Mouse (Mus musculus) kidney, embryonic 16.5 days (tissue): ENCODE results near the gene Abca8a. TPM values are rescaled to one million over a fixed set of nuclear protein-coding genes. Genes with fewer than 3 reads are reported as not detected.
"Not testable (repeated sequence)": the region's sequence is repeated elsewhere in the genome, so short reads cannot be mapped to it uniquely, and the experiment has no call there.

Experiments
- ATAC-seq: fragments of 200-750 bp; cut with Nextera tagmentation; 2 replicates; pipeline ENCODE4 v1.8.0; 2017; ENCODE audit warnings: moderate TSS enrichment; ENCODE audit not compliant: low FRiP score, low TSS enrichment
- H3K27ac ChIP-seq: fragments of 300-500 bp; sonication (generic); 2 replicates; pipeline ENCODE4 v1.5.1; 2014; ENCODE audit warnings: low read length
- H3K27me3 ChIP-seq: fragments of 300-500 bp; sonication (generic); 2 replicates; pipeline ENCODE4 v1.6.1; 2014; ENCODE audit warnings: low read length, control low read depth, mixed read lengths; ENCODE audit not compliant: insufficient read depth
- H3K36me3 ChIP-seq: fragments of 300-500 bp; sonication (generic); 2 replicates; pipeline ENCODE4 v1.6.1; 2014; ENCODE audit warnings: low read length, control low read depth, mixed read lengths; ENCODE audit not compliant: insufficient read depth
- H3K4me1 ChIP-seq: fragments of 300-500 bp; sonication (generic); 2 replicates; pipeline ENCODE4 v1.6.1; 2014; ENCODE audit warnings: low read length, control low read depth, mixed read lengths; ENCODE audit not compliant: insufficient read depth
- H3K4me2 ChIP-seq: fragments of 300-500 bp; sonication (generic); replicated peaks from 2 replicates; pipeline ENCODE4 v1.6.1; 2014; ENCODE audit warnings: low read depth, low read length
- H3K4me3 ChIP-seq: fragments of 300-500 bp; sonication (generic); 2 replicates; pipeline ENCODE4 v1.5.1; 2014; ENCODE audit warnings: mild to moderate bottlenecking, low read length
- H3K9ac ChIP-seq: fragments of 300-500 bp; sonication (generic); replicated peaks from 2 replicates; pipeline ENCODE4 v1.6.1; 2014; ENCODE audit warnings: low read length
- H3K9me3 ChIP-seq: fragments of 300-500 bp; sonication (generic); 2 replicates; pipeline ENCODE4 v1.6.1; 2016; ENCODE audit warnings: low read length, control low read depth
- WGBS: fragments of 180-500 bp; shearing (Covaris S2); extraction: QIAGEN DNeasy Blood & Tissue Kit; methylation state at CpG from one replicate; pipeline ENCODE4 v1.1.7; 2014; 5-methylcytosine and 5-hydroxymethylcytosine counted together
- polyA plus RNA-seq: library from polyadenylated mRNA; unstranded; fragments of >200 nt; fragmentation: Nextera tagmentation; extraction: Ambion mirVana; gene quantifications from 2 replicates; pipeline ENCODE4 v1.2.1, GENCODE M21; 2015

Gene Abca8a
- polyA plus RNA-seq, 1 experiment from 2014 or later: 0.62 TPM

- ATAC-seq: no peak
- H3K27ac ChIP-seq: no peak overlapping the region
- H3K4me1 ChIP-seq: peaks cover 7% of the 10 kb centered on the region; the same call in 1 of the 2 replicates
- H3K4me2 ChIP-seq: no peak overlapping the region
- H3K9me3 ChIP-seq: no peaks in the 10 kb centered on the region
- H3K27me3 ChIP-seq: no peaks in the 10 kb centered on the region
- H3K36me3 ChIP-seq: no peaks in the 10 kb centered on the region
- 77% methylated on average over 3 of the region's 3 CpGs for WGBS
- no peak overlapping the region for H3K9ac ChIP-seq
- no peak overlapping the region for H3K4me3 ChIP-seq
These were observed 104.5 kb downstream of the Abca8a start for GRCm38 (mm10) chr11:109991270-109991669.

GRCm38 (mm10) chr11:109990256-109990655 is 105.5 kb downstream of the Abca8a start:
- no peak overlapping the region for H3K27ac ChIP-seq
- H3K4me1 ChIP-seq: 0 out of 2 replicates have a peak, but pooled peaks cover 3% of the 10 kb centered on the region
- ATAC-seq: no peak
- no peaks in the 10 kb centered on the region for H3K9me3 ChIP-seq
- no peak overlapping the region for H3K4me2 ChIP-seq
- no peak overlapping the region for H3K9ac ChIP-seq
- no peak overlapping the region for H3K4me3 ChIP-seq
- H3K27me3 ChIP-seq: no peaks in the 10 kb centered on the region
- WGBS: 83% methylated on average over 2 of the region's 2 CpGs
- H3K36me3 ChIP-seq: no peaks in the 10 kb centered on the region

- no peaks in the 10 kb centered on the region for H3K9me3 ChIP-seq
- no peaks in the 10 kb centered on the region for H3K27me3 ChIP-seq
- WGBS: 56% methylated on average over 1 of the region's 1 CpGs
- no peak overlapping the region for H3K9ac ChIP-seq
- no peaks in the 10 kb centered on the region for H3K36me3 ChIP-seq
- H3K4me2 ChIP-seq: no peak overlapping the region
- no peaks in the 10 kb centered on the region for H3K4me1 ChIP-seq
- no peak overlapping the region for H3K27ac ChIP-seq
- H3K4me3 ChIP-seq: no peak overlapping the region
- no peak for ATAC-seq
These were observed 107.6 kb downstream of the Abca8a start for GRCm38 (mm10) chr11:109988164-109988563.

- 34% methylated on average over 11 of the region's 11 CpGs for WGBS
- not testable (repeated sequence) for H3K9ac ChIP-seq, H3K27ac ChIP-seq, H3K4me3 ChIP-seq, H3K4me1 ChIP-seq, ATAC-seq, H3K36me3 ChIP-seq, H3K9me3 ChIP-seq, H3K4me2 ChIP-seq, H3K27me3 ChIP-seq
These were observed 108.2 kb downstream of the Abca8a start for GRCm38 (mm10) chr11:109987460-109988072.

GRCm38 (mm10) chr11:109981872-109982271 is 113.9 kb downstream of the Abca8a start:
- no peak overlapping the region for H3K27ac ChIP-seq
- H3K9ac ChIP-seq: no peak overlapping the region
- H3K27me3 ChIP-seq: no peaks in the 10 kb centered on the region
- no peak overlapping the region for H3K4me3 ChIP-seq
- no peaks in the 10 kb centered on the region for H3K4me1 ChIP-seq
- WGBS: 93% methylated on average over 2 of the region's 2 CpGs
- H3K36me3 ChIP-seq: no peaks in the 10 kb centered on the region
- H3K4me2 ChIP-seq: no peak overlapping the region
- H3K9me3 ChIP-seq: no peaks in the 10 kb centered on the region
- no peak for ATAC-seq

Other genes starting within 250 kb of the Abca8a start
- gene Abca8b, start 100.1 kb downstream of the Abca8a start, polyA plus RNA-seq: 0.49 and 0.52 TPM in 2 replicates
- gene Abca9, start 72.2 kb upstream of the Abca8a start, polyA plus RNA-seq: 1.0 and 1.1 TPM in 2 replicates
- gene Abca6, start 155.8 kb upstream of the Abca8a start, polyA plus RNA-seq: 0.17 and 0.24 TPM in 2 replicates
- gene Abca5, start 241.7 kb upstream of the Abca8a start, polyA plus RNA-seq: 3.3 and 3.5 TPM in 2 replicates